Mouse (Mus musculus): ENCODE measurements around the gene Hist2h2ab. TPM values are rescaled to one million over a fixed set of nuclear protein-coding genes. Genes with fewer than 3 reads are reported as not detected.
A peak's percentile ranks its signal among the peaks of the same experiment; 100 is the strongest.

Hist2h2ab gene
- polyA plus RNA-seq, 1 experiment from 2014 or later: not detected

GRCm38 (mm10) chr3:96260220-96260619 is 40.6 kb downstream of the Hist2h2ab start:
- no peak for ATAC-seq
- Histone ChIP-seq H3K9ac (ENCODE audit: low read depth, low read length) (no peak overlapping the region), H3K27ac (ENCODE audit: low read length) (no peak overlapping the region), H3K4me2 (ENCODE audit: low read length) (no peak overlapping the region), H3K4me3 (ENCODE audit: low read depth, low read length) (no peak overlapping the region), H3K36me3 (ENCODE audit: control insufficient read depth, insufficient read depth, low read length) (no peaks in the 10 kb centered on the region), H3K27me3 (ENCODE audit: control insufficient read depth, insufficient read depth, low read depth, low read length) (no peaks in the 10 kb centered on the region), H3K4me1 (ENCODE audit: control insufficient read depth, insufficient read depth, low read length) (peaks cover 12% of the 10 kb centered on the region; the same call in 1 of the 2 replicates), H3K9me3 (replicated peaks; ENCODE audit: control insufficient read depth, low read length, poor library complexity, severe bottlenecking) (no peaks in the 10 kb centered on the region)
- WGBS: 89% methylated on average over 5 of the region's 5 CpGs

GRCm38 (mm10) chr3:96261623-96262022 is 42.0 kb downstream of the Hist2h2ab start:
- Histone ChIP-seq H3K9ac (ENCODE audit: low read depth, low read length) (peak overlapping the region; percentile 75), H3K27me3 (ENCODE audit: control insufficient read depth, insufficient read depth, low read depth, low read length) (no peaks in the 10 kb centered on the region), H3K4me1 (ENCODE audit: control insufficient read depth, insufficient read depth, low read length) (peaks cover 12% of the 10 kb centered on the region; the same call in 1 of the 2 replicates), H3K4me3 (ENCODE audit: low read depth, low read length) (peak overlapping the region; percentile 45), H3K4me2 (ENCODE audit: low read length) (peak overlapping the region; percentile 56), H3K27ac (ENCODE audit: low read length) (peak overlapping the region; percentile 96), H3K36me3 (ENCODE audit: control insufficient read depth, insufficient read depth, low read length) (no peaks in the 10 kb centered on the region), H3K9me3 (replicated peaks; ENCODE audit: control insufficient read depth, low read length, poor library complexity, severe bottlenecking) (no peaks in the 10 kb centered on the region)
- ATAC-seq: no peak
- WGBS: 56% methylated on average over 3 of the region's 3 CpGs

GRCm38 (mm10) chr3:96262216-96262875 is 42.7 kb downstream of the Hist2h2ab start:
- Histone ChIP-seq H3K27ac (ENCODE audit: low read length) (peak overlapping the region; percentile 96), H3K4me2 (ENCODE audit: low read length) (peak overlapping the region; percentile 56), H3K9ac (ENCODE audit: low read depth, low read length) (peak overlapping the region; percentile 75), H3K9me3 (replicated peaks; ENCODE audit: control insufficient read depth, low read length, poor library complexity, severe bottlenecking) (no peaks in the 10 kb centered on the region), H3K4me1 (ENCODE audit: control insufficient read depth, insufficient read depth, low read length) (peaks cover 12% of the 10 kb centered on the region; the same call in 1 of the 2 replicates), H3K4me3 (ENCODE audit: low read depth, low read length) (peak overlapping the region; percentile 45), H3K36me3 (ENCODE audit: control insufficient read depth, insufficient read depth, low read length) (no peaks in the 10 kb centered on the region), H3K27me3 (ENCODE audit: control insufficient read depth, insufficient read depth, low read depth, low read length) (no peaks in the 10 kb centered on the region)
- ATAC-seq: peak; percentile 86
- WGBS: under 1% methylated on average over 19 of the region's 19 CpGs

GRCm38 (mm10) chr3:96262979-96263550 is 43.4 kb downstream of the Hist2h2ab start, which contains the start of gene Hist2h4:
Gene Hist2h4, minus strand, starts transcription at chr3:96263311.
- peak; percentile 91 for ATAC-seq
- peak within 1 kb of the TSS; percentile 75 for H3K9ac ChIP-seq (ENCODE audit: low read depth, low read length)
- H3K9me3 ChIP-seq (replicated peaks; ENCODE audit: control insufficient read depth, low read length, poor library complexity, severe bottlenecking): no peaks in the 10 kb centered on the region
- no peaks in the 10 kb centered on the region for H3K36me3 ChIP-seq (ENCODE audit: control insufficient read depth, insufficient read depth, low read length)
- H3K4me1 ChIP-seq (ENCODE audit: control insufficient read depth, insufficient read depth, low read length): peaks cover 15% of the 10 kb centered on the region; the same call in 1 of the 2 replicates
- H3K27me3 ChIP-seq (ENCODE audit: control insufficient read depth, insufficient read depth, low read depth, low read length): no peaks in the 10 kb centered on the region
- peak within 1 kb of the TSS; percentile 56 for H3K4me2 ChIP-seq (ENCODE audit: low read length)
- peak within 1 kb of the TSS; percentile 45 for H3K4me3 ChIP-seq (ENCODE audit: low read depth, low read length)
- WGBS: under 1% methylated on average over 40 of the region's 40 CpGs
- H3K27ac ChIP-seq (ENCODE audit: low read length): peak within 1 kb of the TSS; percentile 96

GRCm38 (mm10) chr3:96263558-96264403 is 44.1 kb downstream of the Hist2h2ab start:
- 4% methylated on average over 27 of the region's 27 CpGs for WGBS
- Histone ChIP-seq H3K36me3 (ENCODE audit: control insufficient read depth, insufficient read depth, low read length) (no peaks in the 10 kb centered on the region), H3K27ac (ENCODE audit: low read length) (peak overlapping the region; percentile 96), H3K4me1 (ENCODE audit: control insufficient read depth, insufficient read depth, low read length) (peaks cover 17% of the 10 kb centered on the region; the same call in 1 of the 2 replicates), H3K9me3 (replicated peaks; ENCODE audit: control insufficient read depth, low read length, poor library complexity, severe bottlenecking) (no peaks in the 10 kb centered on the region), H3K27me3 (ENCODE audit: control insufficient read depth, insufficient read depth, low read depth, low read length) (no peaks in the 10 kb centered on the region), H3K4me2 (ENCODE audit: low read length) (peak overlapping the region; percentile 56), H3K9ac (ENCODE audit: low read depth, low read length) (peak overlapping the region; percentile 21), H3K4me3 (ENCODE audit: low read depth, low read length) (peak overlapping the region; percentile 45)
- peak; percentile 50 for ATAC-seq

- no peak overlapping the region for H3K4me2 ChIP-seq (ENCODE audit: low read length)
- no peak overlapping the region for H3K9ac ChIP-seq (ENCODE audit: low read depth, low read length)
- ATAC-seq: no peak
- WGBS: 70% methylated on average over 7 of the region's 7 CpGs
- H3K4me3 ChIP-seq (ENCODE audit: low read depth, low read length): no peak overlapping the region
- H3K27me3 ChIP-seq (ENCODE audit: control insufficient read depth, insufficient read depth, low read depth, low read length): no peaks in the 10 kb centered on the region
- no peak overlapping the region for H3K27ac ChIP-seq (ENCODE audit: low read length)
- H3K4me1 ChIP-seq (ENCODE audit: control insufficient read depth, insufficient read depth, low read length): peaks cover 19% of the 10 kb centered on the region; the same call in 1 of the 2 replicates
- H3K36me3 ChIP-seq (ENCODE audit: control insufficient read depth, insufficient read depth, low read length): no peaks in the 10 kb centered on the region
- no peaks in the 10 kb centered on the region for H3K9me3 ChIP-seq (replicated peaks; ENCODE audit: control insufficient read depth, low read length, poor library complexity, severe bottlenecking)
Observed at GRCm38 (mm10) chr3:96264404-96264949, 44.8 kb downstream of the Hist2h2ab start.

- Histone ChIP-seq H3K4me1 (ENCODE audit: control insufficient read depth, insufficient read depth, low read length) (peaks cover 17% of the 10 kb centered on the region; the same call in 1 of the 2 replicates), H3K27ac (ENCODE audit: low read length) (no peak overlapping the region), H3K4me3 (ENCODE audit: low read depth, low read length) (no peak overlapping the region), H3K4me2 (ENCODE audit: low read length) (no peak overlapping the region), H3K9me3 (replicated peaks; ENCODE audit: control insufficient read depth, low read length, poor library complexity, severe bottlenecking) (no peaks in the 10 kb centered on the region), H3K27me3 (ENCODE audit: control insufficient read depth, insufficient read depth, low read depth, low read length) (no peaks in the 10 kb centered on the region), H3K9ac (ENCODE audit: low read depth, low read length) (no peak overlapping the region), H3K36me3 (ENCODE audit: control insufficient read depth, insufficient read depth, low read length) (no peaks in the 10 kb centered on the region)
- ATAC-seq: no peak
- 93% methylated on average over 8 of the region's 8 CpGs for WGBS
Observed at GRCm38 (mm10) chr3:96266132-96266710, 46.6 kb downstream of the Hist2h2ab start.

GRCm38 (mm10) chr3:96267541-96267940 is 47.9 kb downstream of the Hist2h2ab start:
- H3K9ac ChIP-seq (ENCODE audit: low read depth, low read length): no peak overlapping the region
- peaks cover 12% of the 10 kb centered on the region; the same call in 1 of the 2 replicates for H3K4me1 ChIP-seq (ENCODE audit: control insufficient read depth, insufficient read depth, low read length)
- 82% methylated on average over 4 of the region's 4 CpGs for WGBS
- no peaks in the 10 kb centered on the region for H3K9me3 ChIP-seq (replicated peaks; ENCODE audit: control insufficient read depth, low read length, poor library complexity, severe bottlenecking)
- H3K36me3 ChIP-seq (ENCODE audit: control insufficient read depth, insufficient read depth, low read length): no peaks in the 10 kb centered on the region
- H3K4me3 ChIP-seq (ENCODE audit: low read depth, low read length): no peak overlapping the region
- ATAC-seq: no peak
- no peak overlapping the region for H3K4me2 ChIP-seq (ENCODE audit: low read length)
- H3K27ac ChIP-seq (ENCODE audit: low read length): peak overlapping the region; percentile 25; the same call in 1 of the 2 replicates
- H3K27me3 ChIP-seq (ENCODE audit: control insufficient read depth, insufficient read depth, low read depth, low read length): no peaks in the 10 kb centered on the region
